8 mouse cellular contexts compared by ENCODE assay signal in genomic region chr6:56796668-56797141, GRCm38 (mm10). TPM values are rescaled to one million over a fixed set of nuclear protein-coding genes. Genes with fewer than 3 reads are reported as not detected.
A peak's percentile ranks its signal among the peaks of the same experiment; 100 is the strongest.
DNase-seq lines count a peak whose midpoint lies in the region; ATAC-seq and TF ChIP-seq lines count a peak whose summit lies in the region.

No protein-coding gene starts in this region.

- H3K4me3 ChIP-seq in cortical plate, adult 2 months (ENCODE audit: insufficient read depth, low read length), result peak overlapping the region; percentile 58
- peak overlapping the region; percentile 76 for H3K4me3 ChIP-seq in lung, embryonic 16.5 days (ENCODE audit: low read length)

- peak; percentile 44 for ATAC-seq in lung, embryonic 16.5 days (ENCODE audit: low read depth)

- H3K9ac ChIP-seq in lung, embryonic 16.5 days (ENCODE audit: low read length), result peak overlapping the region; percentile 95

- H3K27me3 ChIP-seq in lung, embryonic 16.5 days (ENCODE audit: control insufficient read depth, insufficient read depth, low read depth, low read length), result no peaks in the 10 kb centered on the region

- peak; percentile 61 to 63 for DNase-seq in B cell, adult 2 months
- DNase-seq in ES-CJ7 (ENCODE audit: low read depth, low spot score), result peak; percentile 13
- DNase-seq in heart, adult 8-10 months (ENCODE audit: low spot score), result peak; percentile 35
- peak; percentile 48 for DNase-seq in kidney, adult 9 months
- DNase-seq in ovary, postnatal 10 days (ENCODE audit: low spot score), result peak; percentile 7
- DNase-seq in urinary bladder, postnatal 36 days (ENCODE audit: low spot score in 2 of 2), result peak; percentile 7 to 26

- peaks cover 2% of the 10 kb centered on the region; the same call in 1 of the 2 replicates for H3K4me1 ChIP-seq in cortical plate, adult 2 months (ENCODE audit: control insufficient read depth, insufficient read depth, low read length)
- H3K4me1 ChIP-seq in lung, embryonic 16.5 days (replicated peaks; ENCODE audit: control insufficient read depth, insufficient read depth, low read length), result peaks cover 13% of the 10 kb centered on the region

- TF ChIP-seq POLR2A in cortical plate, adult 2 months (IDR thresholded peaks at IDR 0.05; ENCODE audit: extremely low read depth, insufficient read depth, low read length), result no peak

- peak overlapping the region; percentile 82 for H3K4me2 ChIP-seq in lung, embryonic 16.5 days (ENCODE audit: low read depth, low read length)

- no peaks in the 10 kb centered on the region for H3K9me3 ChIP-seq in lung, embryonic 16.5 days (ENCODE audit: control insufficient read depth, low read length)

- WGBS in lung, embryonic 16.5 days, result under 1% methylated on average over 16 of the region's 16 CpGs

- TF ChIP-seq CTCF in cortical plate, adult 2 months (IDR thresholded peaks at IDR 0.05; ENCODE audit: extremely low read depth, insufficient read depth, low read length), result no peak

- no peaks in the 10 kb centered on the region for H3K36me3 ChIP-seq in lung, embryonic 16.5 days (ENCODE audit: control insufficient read depth, insufficient read depth, low read length)

- H3K27ac ChIP-seq in cortical plate, adult 2 months (ENCODE audit: insufficient read depth, low read length), result peak overlapping the region; percentile 29; the same call in 1 of the 2 replicates
- H3K27ac ChIP-seq in lung, embryonic 16.5 days (ENCODE audit: low read length), result peak overlapping the region; percentile 100

RNA-seq across cellular contexts. Expression of gene Kbtbd2, which starts 0.9 kb away (rescaled TPM):
- polyA plus RNA-seq in cortical plate, adult 2 months (2012; rRNA removed), result 30.5 and 34.0 TPM in 2 replicates
- 10 to 100 TPM; 23.4 to 36.2 (median 27.8) TPM for total RNA-seq in heart, adult 8-10 months (2022)
- polyA plus RNA-seq in lung, embryonic 16.5 days (2015; fragmentation: Nextera tagmentation; extraction: Ambion mirVana), result 27.8 and 28.3 TPM in 2 replicates

RNA-seq across cellular contexts. Expression of gene Fkbp9, which starts 35.2 kb away (rescaled TPM):
- polyA plus RNA-seq in cortical plate, adult 2 months (2012; rRNA removed), result 27.9 and 31.8 TPM in 2 replicates
- total RNA-seq in heart, adult 8-10 months (2022), result 10 to 100 TPM; 86.6 to 95.2 (median 88.9) TPM
- 172 and 184 TPM in 2 replicates for polyA plus RNA-seq in lung, embryonic 16.5 days (2015; fragmentation: Nextera tagmentation; extraction: Ambion mirVana)

Comparison
In these comparisons a context has a peak if more than half of its experiments do, and no peak if none do; other contexts are left out.
1. Peak in every context shown above with its lines: DNase-seq, ATAC-seq, H3K4me3 ChIP-seq and H3K27ac ChIP-seq.
2. DNase-seq: peak in every context shown above with its lines; median percentile 62 in B cell, adult 2 months; 48 in kidney, adult 9 months; 35 in heart, adult 8-10 months; 16 in urinary bladder, postnatal 36 days; 13 in ES-CJ7; 7 in ovary, postnatal 10 days.